Mouse (Mus musculus): ENCODE results near the gene Bpifb1.
"Not testable (repeated sequence)": the region's sequence is repeated elsewhere in the genome, so short reads cannot be mapped to it uniquely, and the experiment has no call there.

Bpifb1 gene

DNA sequence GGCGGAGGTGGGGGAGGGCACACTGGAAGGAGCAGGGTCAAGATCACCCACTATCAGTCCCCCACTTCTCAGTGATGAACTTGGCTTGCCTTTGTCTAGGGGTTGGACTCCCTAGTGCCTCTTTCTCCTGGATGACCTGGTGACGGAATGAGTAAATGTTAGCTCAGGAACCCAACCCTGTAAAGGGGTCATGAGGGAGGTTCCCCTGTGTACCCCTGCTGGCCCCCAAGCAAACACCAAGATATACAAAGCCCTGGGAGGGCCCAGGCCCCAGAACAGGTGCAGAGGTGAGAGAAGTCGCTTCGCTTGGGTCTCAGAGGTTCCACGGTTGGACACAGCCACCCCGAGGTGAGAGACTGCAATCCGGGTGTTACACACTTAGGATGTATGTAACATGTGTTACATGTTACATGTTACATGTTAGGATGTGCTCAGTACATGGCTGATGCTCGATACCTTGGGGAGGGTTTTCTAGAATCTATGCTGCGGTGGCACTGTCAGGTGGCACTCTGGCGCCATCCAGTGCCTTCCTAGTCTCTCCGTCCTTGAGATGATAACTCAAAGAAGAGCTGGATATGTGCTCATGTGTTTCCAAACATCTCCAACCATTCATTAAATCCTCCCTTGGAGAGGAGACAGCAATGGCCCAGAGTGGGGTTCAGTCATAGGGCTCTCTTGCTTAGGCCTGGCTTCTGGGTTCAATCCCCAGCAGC is at the start of gene Bpifb1:
TSS of gene Bpifb1 (plus strand) at position 273 of the 713 bp plus-strand sequence.
- DNase-seq = no peak

DNA sequence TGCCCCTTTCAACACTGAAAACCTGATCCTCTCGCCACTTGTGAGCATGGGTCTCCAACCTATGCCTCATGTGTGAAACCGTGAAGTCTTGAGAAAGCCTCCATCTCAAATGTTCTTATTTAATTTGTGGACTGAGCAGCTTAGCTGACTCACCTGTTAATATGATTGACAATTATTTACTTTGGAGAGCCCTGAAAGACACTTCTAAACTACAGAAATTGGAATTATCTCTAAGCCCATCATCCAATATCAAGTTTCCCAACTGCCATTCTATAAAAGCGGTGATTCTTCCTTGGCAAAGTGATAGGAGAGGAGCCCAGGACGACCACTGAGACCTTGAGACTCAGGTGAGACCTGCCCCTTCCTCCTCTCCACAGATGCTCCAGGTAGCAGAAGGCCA is 48.0 kb upstream of the Bpifb1 start, which contains the start of gene Bpifa1:
TSS of gene Bpifa1 (plus strand) at position 301 of the 400 bp plus-strand sequence.
- DNase-seq = no peak

DNA sequence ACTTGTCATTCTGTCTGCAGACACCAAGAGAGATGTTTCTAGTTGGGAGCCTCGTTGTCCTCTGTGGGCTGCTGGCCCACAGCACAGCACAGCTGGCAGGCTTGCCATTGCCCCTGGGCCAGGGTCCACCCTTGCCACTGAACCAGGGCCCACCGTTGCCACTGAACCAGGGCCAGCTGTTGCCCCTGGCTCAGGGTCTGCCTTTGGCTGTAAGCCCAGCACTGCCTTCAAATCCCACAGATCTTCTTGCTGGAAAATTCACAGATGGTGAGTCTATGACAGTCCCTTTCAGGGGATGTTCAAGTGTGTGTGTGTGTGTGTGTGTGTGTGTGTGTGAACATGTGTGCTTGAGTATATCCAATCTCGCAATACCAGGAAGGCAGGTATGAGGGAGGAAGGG is 46.9 kb upstream of the Bpifb1 start:
- no peak for DNase-seq

DNA sequence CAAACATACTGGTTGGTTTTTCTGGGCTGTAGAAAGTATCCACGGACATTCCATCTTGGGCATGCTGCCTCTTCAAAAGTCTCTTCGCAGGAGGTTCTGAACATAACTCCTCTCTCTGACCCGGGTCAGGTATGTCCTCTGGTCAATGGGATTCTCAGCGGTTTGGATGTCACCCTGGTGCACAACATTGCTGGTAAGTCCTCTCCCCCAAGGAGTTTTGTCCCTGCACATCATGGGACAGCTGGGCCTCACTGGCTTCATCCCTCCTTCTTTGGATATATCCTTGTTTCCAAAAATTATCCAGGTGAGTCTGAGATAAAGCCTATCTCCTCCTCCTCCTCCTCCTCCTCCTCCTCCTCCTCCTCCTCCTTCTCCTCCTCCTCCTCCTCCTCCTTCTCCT is 43.1 kb upstream of the Bpifb1 start:
- no peak for DNase-seq

DNA sequence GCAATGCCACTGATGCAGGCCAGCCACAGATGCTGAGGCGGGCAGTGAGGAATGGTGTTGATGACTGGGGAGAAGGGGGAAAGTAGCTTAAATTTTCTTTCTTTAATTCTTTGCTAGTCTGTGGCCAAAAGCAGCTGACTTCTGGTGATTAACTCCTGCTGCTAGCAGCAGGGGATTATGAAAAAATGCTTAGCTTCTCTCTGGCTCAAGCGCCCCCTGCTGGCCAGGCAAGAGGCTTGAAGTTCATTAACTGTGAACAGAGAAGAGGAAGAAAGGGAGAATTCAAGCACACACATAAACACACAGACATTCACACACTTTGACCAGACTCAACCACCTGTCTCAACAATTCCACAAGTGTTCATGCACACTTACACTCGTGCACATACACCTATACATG is 32.2 kb upstream of the Bpifb1 start:
- no peak for DNase-seq

DNA sequence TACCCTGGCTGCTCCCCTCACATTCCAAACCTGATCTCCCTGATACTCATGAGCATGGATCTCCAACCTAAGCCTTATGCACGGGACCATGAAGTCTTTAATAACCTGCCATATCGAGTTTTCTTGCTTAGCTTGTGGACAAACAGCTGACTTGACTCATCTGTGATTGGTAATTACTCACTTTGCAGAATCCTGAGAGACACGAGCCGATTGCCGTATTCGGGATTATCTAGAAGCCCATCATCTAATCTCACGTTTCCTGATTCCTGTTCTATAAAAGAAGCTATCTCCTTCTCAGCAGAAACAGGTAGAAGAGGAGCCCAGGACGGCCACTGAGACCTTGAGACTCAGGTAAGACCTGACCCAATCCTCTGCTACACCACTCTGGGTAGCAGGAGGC is 28.3 kb upstream of the Bpifb1 start, which contains the start of gene Bpifa5:
TSS of gene Bpifa5 (plus strand) at position 301 of the 400 bp plus-strand sequence.
- no peak for DNase-seq

DNA sequence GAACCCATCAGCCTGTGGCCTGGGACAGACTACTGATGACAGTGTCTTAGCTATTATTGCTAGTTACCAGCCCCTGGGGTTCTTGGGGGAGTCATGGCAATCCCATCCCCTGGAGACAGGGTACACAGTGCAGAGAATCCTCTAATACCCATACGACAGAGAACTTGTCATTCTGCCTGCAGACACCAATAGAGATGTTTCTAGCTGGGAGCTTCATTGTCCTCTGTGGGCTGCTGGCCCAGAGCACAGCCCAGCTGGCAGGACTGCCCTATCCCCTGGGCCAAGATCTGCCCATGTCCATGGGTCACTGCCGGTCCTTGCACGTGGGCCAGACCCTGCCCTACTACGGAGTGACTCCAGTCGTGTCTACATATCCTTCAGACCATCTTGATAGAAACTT is 27.3 kb upstream of the Bpifb1 start:
- DNase-seq = no peak

DNA sequence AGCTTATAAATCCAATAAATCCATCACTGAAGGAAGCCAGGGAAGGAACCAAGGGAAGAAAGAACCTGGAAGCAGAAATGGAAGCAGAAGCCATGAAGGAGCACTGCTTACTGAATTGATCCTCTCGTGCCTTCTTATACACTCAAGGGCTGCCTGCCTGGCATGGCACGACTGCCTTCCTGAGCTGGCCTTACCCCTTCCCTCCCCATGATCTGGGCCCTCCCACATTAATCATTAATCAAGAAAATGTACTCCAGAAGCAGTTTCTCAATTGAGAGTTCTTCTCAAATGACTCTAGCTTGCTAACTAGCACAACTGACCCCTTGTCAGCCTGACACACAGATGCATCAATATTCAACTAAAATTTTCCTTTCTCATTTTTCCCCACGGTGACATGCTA is 21.4 kb upstream of the Bpifb1 start:
- no peak for DNase-seq

DNA sequence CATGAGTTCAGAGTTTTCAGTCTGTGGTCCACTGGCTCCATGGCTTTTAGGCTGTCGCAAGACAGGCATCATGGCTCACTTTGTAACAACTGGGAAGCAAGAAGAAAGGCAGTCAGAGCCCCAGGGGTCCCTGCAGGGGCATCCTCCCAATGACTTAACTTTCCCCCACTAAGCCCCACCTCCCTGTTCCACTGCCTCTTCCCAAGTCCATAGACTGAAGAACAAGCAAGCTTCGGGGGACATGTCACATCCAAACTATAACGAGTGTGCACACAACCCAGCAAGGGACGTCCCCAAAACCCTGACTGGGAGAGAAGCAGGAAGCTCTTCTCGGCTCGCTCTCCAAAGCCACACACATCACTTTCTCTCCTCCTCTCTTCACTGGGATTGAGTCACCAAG is 19.0 kb upstream of the Bpifb1 start:
- no peak for DNase-seq

DNA sequence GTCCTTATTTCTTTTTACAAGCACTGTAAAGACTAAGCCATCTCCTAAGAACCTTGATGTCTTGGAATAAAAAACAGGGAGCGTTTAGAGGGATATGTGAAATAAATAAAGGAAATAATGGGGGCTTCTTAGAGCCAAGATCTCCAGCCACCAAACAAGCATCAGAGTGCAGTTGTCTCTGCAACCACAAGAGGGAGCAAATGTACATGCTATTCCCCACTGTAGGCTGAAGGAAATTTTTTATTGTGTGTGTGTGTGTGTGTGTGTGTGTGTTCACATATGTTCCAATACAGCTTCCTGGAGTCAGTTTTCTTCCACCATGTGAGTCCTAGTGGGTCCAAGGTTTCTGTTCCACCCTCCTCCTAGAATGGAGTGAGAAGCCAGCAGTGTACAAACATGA is 17.3 kb upstream of the Bpifb1 start:
- DNase-seq = no peak

DNA sequence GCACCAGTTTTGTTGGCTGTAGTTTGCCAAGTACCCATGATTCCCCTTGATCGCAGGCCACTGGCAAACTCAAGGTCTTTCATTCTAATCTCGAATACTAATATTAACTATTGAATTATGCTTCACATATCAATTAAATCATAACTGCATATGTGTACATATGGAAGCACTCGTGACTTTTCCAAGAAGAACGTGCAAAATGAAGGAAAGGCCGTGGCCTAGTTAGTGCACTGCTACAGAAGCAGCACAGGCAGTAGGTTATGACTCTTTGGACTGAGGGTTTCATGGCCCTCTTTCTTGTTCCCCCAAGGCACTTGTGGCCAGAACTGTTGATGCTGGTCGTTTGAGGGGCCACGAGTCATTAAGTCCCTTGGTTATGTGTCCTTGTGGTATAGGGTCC is 8.7 kb upstream of the Bpifb1 start:
- not testable (repeated sequence) for DNase-seq

DNA sequence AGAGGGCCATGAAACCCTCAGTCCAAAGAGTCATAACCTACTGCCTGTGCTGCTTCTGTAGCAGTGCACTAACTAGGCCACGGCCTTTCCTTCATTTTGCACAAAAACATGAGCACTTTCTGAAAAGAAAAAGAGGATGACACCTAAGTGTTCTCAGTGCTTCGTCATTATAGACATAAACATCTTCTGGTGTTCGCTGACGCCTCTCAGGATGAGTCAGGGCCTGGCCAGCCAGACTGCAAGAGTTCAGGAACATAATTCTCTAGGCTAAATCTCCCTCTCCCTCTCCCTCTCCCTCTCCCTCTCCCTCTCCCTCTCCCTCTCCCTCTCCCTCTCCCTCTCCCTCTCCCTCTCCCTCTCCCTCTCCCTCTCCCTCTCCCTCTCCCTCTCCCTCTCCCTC is 7.6 kb upstream of the Bpifb1 start:
- DNase-seq = not testable (repeated sequence)

DNA sequence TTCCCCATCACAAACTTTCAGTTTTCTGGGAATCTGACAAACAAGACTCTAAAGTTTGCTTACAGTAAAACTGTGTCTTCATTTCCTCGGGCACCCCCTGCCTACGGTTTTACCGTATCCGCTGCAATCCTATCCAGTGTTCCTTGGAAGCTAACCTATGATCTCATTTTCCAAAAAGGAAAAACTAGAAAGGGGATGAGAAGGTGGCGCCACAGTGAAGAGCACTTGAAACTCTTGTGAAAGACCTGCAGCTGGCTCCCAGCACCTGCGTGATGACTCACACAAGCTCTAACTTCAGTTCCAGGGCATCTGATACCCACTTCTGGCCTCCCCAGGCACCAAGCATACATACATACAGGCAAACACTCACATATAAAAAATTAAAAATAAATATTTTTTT is 5.3 kb upstream of the Bpifb1 start:
- no peak for DNase-seq

DNA sequence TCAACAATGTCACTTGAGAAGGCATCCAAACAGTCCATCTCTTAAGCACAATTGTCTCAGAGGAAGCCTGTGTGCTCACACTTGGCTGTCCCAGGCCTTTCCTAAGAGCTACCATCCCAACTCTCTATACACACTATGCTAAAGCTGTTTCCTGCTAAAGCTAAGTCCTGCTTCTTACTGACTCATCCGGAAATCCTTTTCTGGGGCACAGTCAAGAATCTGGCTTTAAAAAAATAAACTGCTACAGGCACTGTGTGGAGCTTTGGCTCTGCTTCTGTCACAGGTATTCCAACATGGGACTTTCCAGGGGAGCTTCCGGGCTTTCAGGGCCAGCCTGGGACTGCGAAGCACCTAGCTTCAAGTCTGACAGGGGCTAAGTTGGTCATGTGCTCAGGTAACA is 4.9 kb upstream of the Bpifb1 start:
- no peak for DNase-seq

DNA sequence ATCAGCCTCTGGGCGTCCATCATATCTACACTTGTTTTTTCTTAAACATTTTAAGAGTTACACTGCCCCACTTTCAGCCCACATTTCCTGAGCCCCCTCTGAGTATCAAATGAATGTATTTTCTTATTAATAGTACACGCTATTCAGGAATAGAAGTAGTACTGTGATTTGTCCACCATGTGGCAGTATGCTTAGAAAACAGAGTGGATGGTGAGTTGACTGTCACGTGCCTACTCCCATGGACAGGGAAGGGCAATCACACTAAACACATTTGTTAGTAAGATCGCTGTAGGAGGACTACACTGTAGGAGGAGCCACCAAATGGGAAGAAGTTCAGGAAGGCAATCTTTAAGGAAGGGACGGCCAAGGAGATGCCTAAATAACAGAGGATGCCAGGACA is 3.1 kb upstream of the Bpifb1 start:
- DNase-seq = no peak

DNA sequence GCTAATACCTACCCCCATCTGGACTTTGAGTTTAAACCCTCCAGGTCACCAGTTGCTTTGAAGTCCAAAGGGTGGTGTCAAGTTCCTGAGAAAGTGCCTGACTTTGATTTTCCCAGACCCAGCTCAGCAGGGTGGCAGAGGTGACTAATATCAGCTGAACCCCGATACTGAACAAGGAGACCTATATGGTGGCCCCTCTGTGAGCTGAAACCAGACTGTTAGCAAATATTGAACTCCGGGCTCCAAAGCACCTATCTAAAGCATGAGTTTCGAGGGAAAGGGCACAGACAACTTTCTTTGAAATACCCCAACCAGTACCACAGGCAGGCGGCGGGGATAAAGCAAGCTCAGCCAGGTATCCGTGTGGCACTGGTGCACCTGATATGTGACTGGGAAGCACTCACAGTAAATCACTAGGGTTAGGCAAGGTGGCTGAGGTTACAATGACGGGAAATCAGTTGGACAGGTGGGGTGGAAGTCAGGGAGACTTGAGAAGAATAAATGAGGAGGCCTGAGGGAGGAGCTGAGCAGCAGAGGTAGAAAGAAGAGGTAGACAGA is 662 bp upstream of the Bpifb1 start:
- no peak for DNase-seq

DNA sequence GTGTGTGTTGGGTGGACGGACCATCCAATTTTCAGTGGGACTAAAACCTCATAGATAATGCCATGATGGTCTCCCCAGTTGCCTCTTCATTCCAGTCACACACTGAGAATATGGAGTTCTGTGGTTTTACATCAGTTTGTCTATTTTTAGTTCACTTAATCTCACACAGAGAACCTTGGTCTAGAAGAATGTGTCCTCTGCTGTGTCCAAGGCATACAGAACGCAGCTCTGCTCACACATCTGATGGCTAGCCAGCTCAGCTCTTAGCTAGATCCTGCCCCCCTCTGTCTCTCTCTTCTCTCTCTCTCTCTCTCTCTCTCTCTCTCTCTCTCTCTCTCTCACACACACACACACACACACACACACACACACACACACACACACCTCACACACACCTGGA is 1.5 kb downstream of the Bpifb1 start:
- DNase-seq = no peak

DNA sequence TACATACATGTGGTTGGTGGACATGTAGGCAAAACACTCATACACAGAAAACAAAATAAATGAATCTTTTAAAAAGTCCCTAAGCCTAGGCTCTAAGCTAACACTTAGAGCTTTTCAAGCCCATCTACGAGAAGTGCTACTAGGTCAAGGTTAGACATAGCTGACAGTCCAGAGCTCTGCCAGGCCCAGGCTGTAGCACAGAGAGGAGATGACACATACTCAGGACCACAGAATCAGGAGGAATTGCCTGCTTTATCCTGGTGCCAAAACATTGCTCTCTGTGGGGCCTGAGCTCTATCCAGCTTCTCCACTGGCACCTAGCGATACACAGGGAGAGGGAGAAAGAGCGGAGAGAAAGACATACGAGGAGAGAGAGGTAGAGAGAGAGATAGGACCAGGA is 2.5 kb downstream of the Bpifb1 start:
- DNase-seq = no peak

DNA sequence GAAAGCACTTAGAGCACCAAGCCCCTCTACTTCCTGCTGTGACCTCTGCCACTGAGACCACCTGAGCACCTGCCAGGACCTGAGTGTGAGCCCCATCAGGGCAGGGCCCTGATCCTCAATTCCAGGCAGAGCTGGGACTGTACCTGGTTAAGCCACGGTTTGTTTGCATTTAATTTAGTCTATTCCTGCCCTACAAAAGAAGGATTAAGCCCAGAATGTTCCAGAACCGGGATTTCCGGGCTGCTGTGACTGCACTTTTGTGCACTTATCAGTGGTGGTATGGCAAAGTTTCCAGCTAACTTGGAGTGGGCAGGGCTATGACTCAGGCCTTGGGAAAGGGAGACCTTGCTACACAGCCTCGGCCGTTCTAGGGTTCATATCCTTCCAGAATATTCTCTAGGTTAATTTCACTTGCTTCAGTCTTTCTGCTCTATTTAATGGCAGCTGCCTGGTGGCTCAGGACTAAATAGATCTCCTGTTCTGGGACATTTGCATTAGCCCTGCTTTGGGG is 3.4 kb downstream of the Bpifb1 start:
- no peak for DNase-seq

DNA sequence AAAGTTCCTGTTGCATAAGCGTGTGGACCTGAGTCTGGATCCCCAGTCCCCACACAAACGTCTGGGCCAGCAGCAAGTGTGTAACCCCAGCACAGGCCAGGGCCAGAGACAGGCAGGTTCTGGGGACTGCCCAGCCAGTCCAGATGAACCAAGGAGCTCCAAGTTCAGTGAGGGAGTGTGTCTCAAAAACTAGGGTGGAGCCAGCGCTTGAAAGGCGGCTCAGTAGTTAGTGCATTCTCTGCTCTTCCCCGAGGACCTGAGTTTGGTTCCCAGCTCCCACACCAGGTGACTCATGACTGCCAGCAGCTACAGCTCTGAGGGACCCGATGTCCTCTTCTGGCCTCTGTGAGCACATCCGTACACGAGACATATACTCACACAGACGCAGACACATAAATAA is 6.4 kb downstream of the Bpifb1 start:
- DNase-seq = no peak

DNA sequence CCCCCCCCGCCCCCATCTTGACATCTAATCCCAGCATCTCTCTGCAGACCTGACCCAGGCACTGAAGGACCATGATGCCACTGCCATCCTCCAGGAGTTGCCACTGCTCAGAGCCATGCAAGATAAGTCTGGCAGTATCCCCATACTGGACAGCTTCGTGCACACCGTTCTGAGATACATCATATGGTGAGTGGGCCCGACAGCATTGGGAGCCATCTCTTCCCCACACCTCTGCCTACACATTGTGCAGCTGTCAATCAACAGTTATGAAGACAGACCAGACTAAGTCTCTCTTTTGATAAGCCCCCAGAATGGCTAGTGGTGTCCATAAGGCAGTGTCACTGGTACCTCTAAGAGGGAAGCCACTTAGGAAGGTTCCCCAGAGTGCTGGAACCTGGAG is 14.0 kb downstream of the Bpifb1 start:
- DNase-seq = no peak

DNA sequence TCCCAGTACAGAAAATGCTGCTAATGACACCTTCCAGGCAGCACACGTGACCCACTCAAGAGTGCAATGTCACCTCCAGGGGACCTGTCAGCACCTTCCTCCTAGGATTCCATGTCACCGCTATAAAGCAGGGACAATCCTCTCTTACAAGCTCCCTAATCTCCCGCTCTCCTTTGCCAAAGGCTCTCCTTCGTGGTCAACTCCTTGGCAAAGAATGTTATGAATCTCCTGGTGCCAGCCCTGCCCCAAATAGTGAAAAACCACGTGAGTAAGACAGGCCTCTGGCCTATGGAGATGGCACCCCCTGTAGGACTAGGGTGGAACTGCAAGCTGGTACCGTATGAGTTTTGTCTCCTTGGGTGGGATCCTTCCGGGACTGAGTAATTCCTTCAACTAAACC is 16.3 kb downstream of the Bpifb1 start:
- no peak for DNase-seq

DNA sequence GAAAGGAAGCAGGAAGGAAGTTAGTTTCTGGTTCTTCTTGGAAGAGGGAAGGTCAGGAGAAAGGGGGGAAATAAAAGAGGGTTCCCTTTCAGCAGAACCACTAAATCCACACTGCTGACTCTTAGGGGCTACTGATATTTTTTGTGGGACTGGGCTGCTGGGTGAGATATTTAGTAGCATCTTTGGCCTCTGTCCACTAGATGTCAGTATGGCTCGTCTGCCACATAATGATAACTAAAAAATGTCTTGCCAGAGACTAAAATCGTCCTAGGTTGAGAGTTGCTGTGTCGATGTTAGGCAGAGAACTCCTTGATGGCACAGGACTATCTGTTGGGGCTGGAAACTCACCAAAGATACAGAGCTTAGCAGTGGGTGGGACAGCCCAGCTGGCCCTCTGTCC is 18.5 kb downstream of the Bpifb1 start:
- DNase-seq = no peak

DNA sequence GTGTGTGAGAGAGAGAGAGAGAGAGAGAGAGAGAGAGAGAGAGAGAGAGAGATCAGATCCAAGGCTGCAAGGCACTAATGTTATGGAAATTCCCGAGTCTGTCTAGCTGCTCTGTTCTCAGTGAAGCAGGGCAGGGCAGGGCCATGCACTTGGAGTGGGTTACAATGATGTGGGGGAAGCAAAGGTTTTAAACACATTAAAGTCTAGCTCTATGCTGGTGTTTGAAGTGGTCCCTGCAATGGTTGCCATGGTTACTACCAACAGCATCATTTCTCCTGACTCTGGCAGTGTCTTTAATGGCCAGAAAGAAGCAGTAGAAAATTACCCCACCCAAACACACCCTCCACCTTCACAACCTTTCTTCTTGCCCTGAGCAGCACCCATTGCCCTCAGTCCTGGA is 20.5 kb downstream of the Bpifb1 start:
- no peak for DNase-seq

DNA sequence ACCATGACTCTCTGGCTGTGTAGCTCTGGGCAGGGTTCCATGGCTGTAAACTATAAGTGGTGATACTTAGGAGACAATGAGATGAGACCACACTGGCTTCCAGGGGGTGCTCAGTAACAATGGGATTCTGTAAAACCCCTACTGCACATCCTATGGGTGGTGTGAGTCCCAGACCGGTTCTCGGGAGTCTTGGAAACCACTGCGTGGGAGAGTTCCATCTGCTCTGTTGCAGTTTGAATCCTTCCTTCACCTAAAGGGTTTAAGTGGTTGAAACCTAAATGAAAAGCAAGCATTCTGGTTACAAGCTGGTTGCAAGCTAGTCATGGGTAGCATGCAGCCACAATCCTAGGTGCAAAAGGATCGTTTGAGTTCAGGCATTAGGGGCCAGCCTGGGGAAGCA is 21.3 kb downstream of the Bpifb1 start:
- no peak for DNase-seq

Measured in thymus, adult 18-20 months (tissue).